Mouse (Mus musculus) hindbrain, postnatal 0 days (tissue): ENCODE data around the gene Amn. TPM values are rescaled to one million over a fixed set of nuclear protein-coding genes. Genes with fewer than 3 reads are reported as not detected.

ENCODE experiments used
- ATAC-seq: fragments of 200-750 bp; cut with Nextera tagmentation; 2 replicates; pipeline ENCODE4 v1.8.0; 2017; ENCODE audit warnings: mild to moderate bottlenecking, moderate TSS enrichment, moderate library complexity
- DNase-seq: peaks from one replicate; pipeline ENCODE4 v3.0.0-alpha.2; 2015; ENCODE audit warnings: low spot score
- H3K27ac ChIP-seq: fragments of 300-500 bp; sonication (generic); 2 replicates; pipeline ENCODE4 v1.5.1; 2014; ENCODE audit warnings: mild to moderate bottlenecking
- H3K27me3 ChIP-seq: fragments of 300-500 bp; sonication (generic); 2 replicates; pipeline ENCODE4 v1.6.1; 2014; ENCODE audit warnings: low read length, mixed read lengths; ENCODE audit not compliant: insufficient read depth
- H3K36me3 ChIP-seq: fragments of 300-500 bp; sonication (generic); 2 replicates; pipeline ENCODE4 v1.6.1; 2014; ENCODE audit warnings: low read length, mixed read lengths; ENCODE audit not compliant: insufficient read depth
- H3K4me1 ChIP-seq: fragments of 300-500 bp; sonication (generic); 2 replicates; pipeline ENCODE4 v1.6.1; 2014; ENCODE audit warnings: antibody characterized with exemption, low read length, mixed read lengths; ENCODE audit not compliant: insufficient read depth
- H3K4me2 ChIP-seq: fragments of 300-500 bp; sonication (generic); 2 replicates; pipeline ENCODE4 v1.6.1; 2014; ENCODE audit warnings: low read depth, mild to moderate bottlenecking, low read length, moderate library complexity, mixed read lengths
- H3K4me3 ChIP-seq: fragments of 300-500 bp; sonication (generic); 2 replicates; pipeline ENCODE4 v1.5.1; 2014; ENCODE audit warnings: low read length
- H3K9ac ChIP-seq: fragments of 300-500 bp; sonication (generic); replicated peaks from 2 replicates; pipeline ENCODE4 v1.6.1; 2014; ENCODE audit warnings: mild to moderate bottlenecking, low read length, moderate library complexity, mixed read lengths
- H3K9me3 ChIP-seq: fragments of 300-500 bp; sonication (generic); 2 replicates; pipeline ENCODE4 v1.6.1; 2016; ENCODE audit warnings: low read length, mixed read lengths
- CTCF ChIP-seq: IDR thresholded peaks from 2 replicates; pipeline ENCODE4 v1.5.1; 2016; ENCODE audit warnings: antibody characterized with exemption, control low read depth, low read depth
- WGBS: fragments of 180-500 bp; shearing (Covaris S2); extraction: QIAGEN DNeasy Blood & Tissue Kit; methylation state at CpG from one replicate; pipeline ENCODE4 v1.1.7; 2014; 5-methylcytosine and 5-hydroxymethylcytosine counted together
- polyA plus RNA-seq: library from polyadenylated mRNA; unstranded; fragments of >200 nt; fragmentation: Nextera tagmentation; extraction: Ambion mirVana; gene quantifications from 2 replicates; pipeline ENCODE4 v1.2.1, GENCODE M21; 2015
- total RNA-seq: library from RNA; depleted of rRNA; stranded (reverse); fragments of >200 nt; gene quantifications from 2 replicates; pipeline ENCODE4 v1.2.3, GENCODE M21; 2014

Amn gene
- total and polyA plus RNA-seq, 2 experiments from 2014 or later: 106 to 133 TPM

DNA sequence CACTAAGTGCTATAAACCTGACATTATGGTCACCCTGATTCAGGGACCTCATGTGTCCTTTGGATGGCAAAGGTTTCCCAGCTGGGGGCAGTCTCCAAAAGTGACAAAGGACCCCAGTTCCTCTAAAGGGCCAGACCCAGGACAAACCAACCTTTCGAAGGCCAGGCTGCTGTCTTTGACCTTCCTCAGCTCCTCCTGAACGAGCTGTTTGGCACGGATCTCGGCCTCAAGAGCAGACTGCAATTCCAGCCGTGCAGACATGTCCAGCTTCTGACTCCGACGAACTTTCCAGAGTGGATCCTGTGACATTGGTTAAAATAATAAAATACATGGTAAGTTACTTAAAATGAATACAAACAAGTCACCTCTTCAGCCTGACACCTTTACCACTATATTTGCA is 43.4 kb downstream of the Amn start:
- Histone ChIP-seq H3K9me3 (no peaks in the 10 kb centered on the region), H3K9ac (no peak overlapping the region), H3K27ac (no peak overlapping the region), H3K4me2 (no peak overlapping the region), H3K4me1 (no peaks in the 10 kb centered on the region), H3K4me3 (no peak overlapping the region), H3K27me3 (no peaks in the 10 kb centered on the region), H3K36me3 (peaks cover 82% of the 10 kb centered on the region)
- TF ChIP-seq CTCF: no peak
- WGBS: 93% methylated on average over 7 of the region's 7 CpGs
- DNase-seq (no peak), ATAC-seq (no peak)

DNA sequence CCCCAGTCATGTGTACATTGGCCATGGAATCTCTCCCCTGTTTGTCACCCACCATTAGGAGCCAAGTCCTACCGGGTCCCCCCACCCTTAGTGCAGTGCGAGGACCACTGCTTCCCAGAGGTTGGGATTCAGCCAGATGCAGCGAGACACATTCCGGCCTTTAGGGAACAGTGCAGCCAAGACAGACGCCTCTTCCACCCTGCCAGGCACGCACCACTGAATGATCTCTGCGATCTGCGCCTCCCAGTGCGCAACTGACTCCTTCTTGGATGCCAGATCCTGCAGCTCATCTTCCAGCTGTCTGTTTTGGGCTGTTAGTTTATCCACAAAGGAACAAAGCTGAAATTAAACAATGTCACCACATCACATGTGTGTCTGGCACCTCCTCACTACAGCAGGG is 46.8 kb downstream of the Amn start:
- no peak overlapping the region for H3K27ac ChIP-seq
- no peak overlapping the region for H3K4me2 ChIP-seq
- no peaks in the 10 kb centered on the region for H3K27me3 ChIP-seq
- H3K9me3 ChIP-seq: no peaks in the 10 kb centered on the region
- no peak for DNase-seq
- WGBS: 89% methylated on average over 9 of the region's 9 CpGs
- no peak overlapping the region for H3K9ac ChIP-seq
- TF ChIP-seq CTCF: no peak
- no peak for ATAC-seq
- H3K36me3 ChIP-seq: peaks cover 82% of the 10 kb centered on the region
- H3K4me1 ChIP-seq: no peaks in the 10 kb centered on the region
- H3K4me3 ChIP-seq: no peak overlapping the region

DNA sequence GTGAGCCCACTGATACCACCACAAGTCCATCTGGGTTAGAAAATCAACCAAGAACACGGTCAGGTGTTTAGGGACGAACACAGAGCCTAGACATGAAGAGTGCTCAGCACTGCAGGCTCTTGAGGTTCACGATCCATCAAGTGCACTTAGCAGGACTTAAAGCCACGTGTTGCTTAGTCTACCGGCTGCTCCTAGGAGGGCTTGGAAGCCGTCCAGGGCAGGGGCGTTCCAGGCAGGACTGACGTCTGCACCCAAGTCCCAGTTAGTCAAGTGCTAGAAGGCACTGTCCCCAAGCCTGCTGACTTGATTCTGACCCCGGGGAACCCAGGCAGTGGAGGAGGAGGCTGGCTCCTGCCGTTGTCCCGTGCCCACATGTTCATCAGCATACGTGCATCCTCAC is 49.7 kb downstream of the Amn start:
- Histone ChIP-seq H3K27me3 (no peaks in the 10 kb centered on the region), H3K9me3 (no peaks in the 10 kb centered on the region), H3K36me3 (peaks cover 82% of the 10 kb centered on the region), H3K4me2 (no peak overlapping the region), H3K4me3 (no peak overlapping the region), H3K9ac (no peak overlapping the region), H3K4me1 (no peaks in the 10 kb centered on the region), H3K27ac (no peak overlapping the region)
- no peak for TF ChIP-seq CTCF
- DNase-seq: no peak
- no peak for ATAC-seq
- WGBS: 70% methylated on average over 12 of the region's 12 CpGs

DNA sequence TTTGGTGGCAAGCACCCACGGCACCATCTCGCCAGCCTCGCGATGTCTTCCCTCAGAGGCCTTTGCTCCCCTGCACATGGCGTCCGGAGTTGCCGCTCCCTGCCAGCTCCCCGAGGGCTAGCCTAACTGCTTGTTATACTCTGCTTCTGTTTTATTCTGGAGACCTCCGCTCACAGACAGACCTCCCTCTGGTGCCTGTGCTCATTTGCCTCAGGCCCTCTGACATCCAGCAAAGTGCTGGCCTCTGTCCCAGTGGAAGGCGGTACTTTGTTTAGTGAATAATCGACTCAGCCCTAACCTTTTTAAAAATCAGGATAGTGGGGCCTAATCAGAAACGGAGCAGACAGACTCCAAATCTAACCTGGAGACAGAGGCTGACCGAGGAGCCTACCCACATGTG is 50.9 kb downstream of the Amn start:
- TF ChIP-seq CTCF: no peak
- peaks cover 90% of the 10 kb centered on the region for H3K36me3 ChIP-seq
- no peaks in the 10 kb centered on the region for H3K27me3 ChIP-seq
- DNase-seq: peak; percentile 25
- no peaks in the 10 kb centered on the region for H3K9me3 ChIP-seq
- 0 out of 2 replicates have a peak overlapping the region, but pooled peaks have one; percentile 20 for H3K27ac ChIP-seq
- H3K9ac ChIP-seq: no peak overlapping the region
- no peaks in the 10 kb centered on the region for H3K4me1 ChIP-seq
- no peak overlapping the region for H3K4me3 ChIP-seq
- 58% methylated on average over 13 of the region's 13 CpGs for WGBS
- no peak overlapping the region for H3K4me2 ChIP-seq
- 0 out of 2 replicates have a peak, but pooled peaks have one; percentile 30 for ATAC-seq

DNA sequence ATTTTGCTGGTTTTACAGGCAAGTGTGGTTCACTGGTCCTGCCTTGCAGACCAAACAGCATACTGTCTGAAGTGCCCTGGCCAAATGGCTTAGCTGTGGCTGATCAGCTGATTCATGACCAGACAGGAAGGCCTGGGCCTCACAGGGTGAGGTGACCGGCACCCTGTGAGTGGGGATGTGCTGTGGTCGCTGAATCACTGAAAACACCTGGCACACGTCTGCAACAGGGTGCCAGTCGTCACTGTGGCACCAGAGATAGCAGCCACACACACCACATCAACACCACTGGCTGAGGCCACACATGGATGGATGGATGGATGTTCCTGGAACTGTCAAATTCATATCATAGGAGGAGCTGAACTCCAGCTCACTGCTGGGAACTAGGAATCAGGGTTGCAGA is 52.5 kb downstream of the Amn start:
- 88% methylated on average over 4 of the region's 4 CpGs for WGBS
- no peak for DNase-seq
- H3K27ac ChIP-seq: no peak overlapping the region
- H3K4me1 ChIP-seq: no peaks in the 10 kb centered on the region
- no peak overlapping the region for H3K4me3 ChIP-seq
- no peak for ATAC-seq
- no peak overlapping the region for H3K4me2 ChIP-seq
- H3K9me3 ChIP-seq: no peaks in the 10 kb centered on the region
- H3K27me3 ChIP-seq: no peaks in the 10 kb centered on the region
- no peak overlapping the region for H3K9ac ChIP-seq
- no peak for TF ChIP-seq CTCF
- peaks cover 87% of the 10 kb centered on the region for H3K36me3 ChIP-seq

DNA sequence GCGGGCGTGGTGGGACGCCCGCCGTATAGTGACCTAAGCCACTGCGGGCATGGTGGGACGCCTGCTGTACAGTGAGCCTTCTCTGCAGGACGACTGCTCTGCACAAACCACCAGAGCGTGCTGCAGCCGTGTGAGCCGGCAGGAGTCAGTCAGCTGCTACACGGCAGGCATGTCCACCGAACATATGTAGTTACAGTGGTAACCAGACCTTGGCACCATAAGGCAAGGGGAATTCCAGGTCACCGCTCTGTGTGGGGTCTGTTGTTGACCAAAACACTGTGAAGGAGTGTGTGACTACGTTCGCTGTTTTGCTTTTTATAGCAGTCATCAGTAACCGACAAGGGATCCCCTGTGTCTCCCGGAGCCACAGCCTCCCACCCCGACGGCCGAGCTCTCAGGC is 53.6 kb downstream of the Amn start:
- H3K27me3 ChIP-seq: no peaks in the 10 kb centered on the region
- ATAC-seq (no peak), DNase-seq (no peak)
- no peaks in the 10 kb centered on the region for H3K9me3 ChIP-seq
- no peak overlapping the region for H3K9ac ChIP-seq
- no peak overlapping the region for H3K27ac ChIP-seq
- no peak overlapping the region for H3K4me2 ChIP-seq
- no peak overlapping the region for H3K4me3 ChIP-seq
- no peak for TF ChIP-seq CTCF
- WGBS: 87% methylated on average over 21 of the region's 21 CpGs
- no peaks in the 10 kb centered on the region for H3K4me1 ChIP-seq
- peaks cover 80% of the 10 kb centered on the region for H3K36me3 ChIP-seq

DNA sequence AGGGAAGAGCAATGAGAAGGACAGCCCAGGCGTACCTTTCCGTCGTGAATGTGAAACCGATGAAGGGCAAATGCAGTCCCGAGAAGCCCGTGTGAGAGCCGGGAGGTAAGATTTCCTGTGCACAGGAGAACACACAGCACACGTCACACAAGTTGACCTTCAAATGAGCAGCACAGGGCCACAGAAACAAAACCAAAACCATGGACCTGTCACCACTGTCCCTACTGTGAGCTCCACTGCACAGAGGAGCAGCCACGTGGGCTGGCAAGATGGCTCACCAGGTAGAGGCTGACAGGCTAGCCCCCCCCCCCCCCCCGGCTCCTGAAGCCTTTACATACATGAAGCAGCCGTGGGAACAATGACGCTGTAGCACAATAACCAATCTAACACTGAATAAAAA is 54.1 kb downstream of the Amn start:
- Histone ChIP-seq H3K9me3 (no peaks in the 10 kb centered on the region), H3K4me3 (no peak overlapping the region), H3K4me1 (no peaks in the 10 kb centered on the region), H3K27ac (no peak overlapping the region), H3K36me3 (peaks cover 77% of the 10 kb centered on the region), H3K4me2 (no peak overlapping the region), H3K9ac (no peak overlapping the region), H3K27me3 (no peaks in the 10 kb centered on the region)
- no peak for TF ChIP-seq CTCF
- ATAC-seq (no peak), DNase-seq (no peak)
- WGBS: 90% methylated on average over 12 of the region's 12 CpGs
